Mouse (Mus musculus): Measurements from ENCODE around the gene Timm10b. TPM values are rescaled to one million over a fixed set of nuclear protein-coding genes. Genes with fewer than 3 reads are reported as not detected.

Gene Timm10b
- polyA plus RNA-seq, 1 experiment from 2014 or later: 182 TPM

DNA sequence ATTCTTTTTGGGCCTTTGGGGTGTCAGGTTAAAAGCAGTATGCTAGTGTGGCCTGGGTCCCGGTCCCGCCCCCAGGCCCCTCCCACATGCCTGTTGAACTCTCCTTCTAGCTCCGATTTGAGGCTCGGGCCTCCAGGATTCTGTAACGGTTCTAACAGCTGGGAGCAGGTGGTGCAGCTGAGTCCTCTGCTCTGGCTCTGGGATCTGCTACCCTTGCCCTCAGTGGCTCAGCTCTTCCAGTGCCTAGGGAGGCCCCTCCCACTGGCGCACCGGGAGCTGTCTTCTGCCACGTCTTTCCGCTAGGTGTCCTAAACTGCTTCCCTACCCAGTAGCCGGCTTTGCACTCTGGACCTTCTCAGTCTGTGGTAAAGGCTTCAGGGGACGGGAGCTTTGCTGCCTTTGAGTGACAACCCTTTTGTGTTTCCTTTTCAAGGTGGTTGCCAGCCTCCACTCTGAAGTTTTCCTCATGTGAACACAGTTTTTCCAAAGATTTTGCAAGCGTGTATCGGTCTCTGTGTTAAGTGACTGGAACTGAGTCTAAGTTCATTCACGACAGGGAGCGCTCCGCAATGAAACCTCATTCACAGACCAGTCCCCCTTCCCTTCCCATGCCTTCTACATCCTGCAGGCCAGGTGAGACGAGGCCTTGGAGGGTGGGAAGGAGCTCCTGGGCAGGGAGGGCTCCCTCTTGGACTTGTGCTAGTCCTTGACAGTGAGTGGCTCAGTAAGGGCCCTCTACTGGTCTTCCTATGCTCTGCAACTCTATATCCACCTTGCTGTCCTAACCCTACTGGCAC is 11.0 kb downstream of the Timm10b start, which contains the start of gene Dnhd1:
Gene Dnhd1, plus strand, starts transcription at position 189 of the 797 bp plus-strand sequence.
- H3K27me3 ChIP-seq: no peaks in the 10 kb centered on the region
- H3K36me3 ChIP-seq: peaks cover 9% of the 10 kb centered on the region
- H3K4me3 ChIP-seq: peak within 1 kb of the TSS; percentile 40
- peak within 1 kb of the TSS; percentile 68 for H3K4me2 ChIP-seq (replicated peaks)
- peak; percentile 93 for ATAC-seq (ENCODE audit: low FRiP score, low read depth)
- H3K4me1 ChIP-seq: peaks cover 6% of the 10 kb centered on the region
- peak within 1 kb of the TSS; percentile 39 for H3K9ac ChIP-seq
- WGBS: 2% methylated on average over 17 of the region's 17 CpGs
- H3K27ac ChIP-seq: peak within 1 kb of the TSS; percentile 40
- no peaks in the 10 kb centered on the region for H3K9me3 ChIP-seq

DNA sequence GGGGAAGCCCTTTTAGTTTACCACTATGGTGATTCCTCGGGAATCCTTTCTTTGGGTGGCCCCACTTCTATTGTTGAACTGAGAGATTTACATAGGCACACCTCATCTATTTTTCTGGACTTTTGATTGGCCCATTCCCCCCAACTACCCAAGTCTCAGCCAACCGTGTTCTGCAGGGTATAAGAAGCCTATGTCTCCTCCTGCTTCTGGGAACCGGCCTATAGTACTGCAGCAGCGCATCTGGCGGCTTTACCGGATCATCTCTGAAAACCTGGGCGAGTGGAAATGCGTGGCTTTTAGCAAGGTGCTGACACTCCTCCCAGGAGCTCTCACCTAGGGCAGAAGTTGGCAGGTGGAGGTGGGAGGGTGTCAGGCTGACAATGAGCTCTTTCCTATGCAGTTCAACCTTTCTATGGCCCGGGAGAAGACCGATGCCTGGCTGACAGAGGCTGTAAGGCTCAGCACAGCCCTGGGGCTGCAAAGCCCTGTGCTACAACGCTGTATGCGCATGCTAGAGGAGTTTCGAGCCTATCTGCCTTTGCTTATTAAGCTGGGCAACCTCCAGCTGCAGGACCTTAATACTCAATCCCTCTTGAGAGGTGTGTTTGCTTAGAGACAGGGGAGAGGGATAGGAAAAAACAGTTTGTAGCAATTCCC is 45.8 kb downstream of the Timm10b start:
- WGBS: 13% methylated on average over 13 of the region's 13 CpGs
- peak overlapping the region; percentile 13 for H3K4me3 ChIP-seq
- 0 out of 2 replicates have a peak overlapping the region, but pooled peaks have one; percentile 31 for H3K9ac ChIP-seq
- H3K36me3 ChIP-seq: no peaks in the 10 kb centered on the region; the same call in 1 of the 2 replicates
- no peaks in the 10 kb centered on the region for H3K4me1 ChIP-seq
- peak overlapping the region; percentile 44 for H3K4me2 ChIP-seq (replicated peaks)
- no peaks in the 10 kb centered on the region for H3K9me3 ChIP-seq
- peak overlapping the region; percentile 39 for H3K27ac ChIP-seq
- peaks cover 3% of the 10 kb centered on the region; the same call in 1 of the 2 replicates for H3K27me3 ChIP-seq
- ATAC-seq (ENCODE audit: low FRiP score, low read depth): peak; percentile 80; the same call in 1 of the 2 replicates

DNA sequence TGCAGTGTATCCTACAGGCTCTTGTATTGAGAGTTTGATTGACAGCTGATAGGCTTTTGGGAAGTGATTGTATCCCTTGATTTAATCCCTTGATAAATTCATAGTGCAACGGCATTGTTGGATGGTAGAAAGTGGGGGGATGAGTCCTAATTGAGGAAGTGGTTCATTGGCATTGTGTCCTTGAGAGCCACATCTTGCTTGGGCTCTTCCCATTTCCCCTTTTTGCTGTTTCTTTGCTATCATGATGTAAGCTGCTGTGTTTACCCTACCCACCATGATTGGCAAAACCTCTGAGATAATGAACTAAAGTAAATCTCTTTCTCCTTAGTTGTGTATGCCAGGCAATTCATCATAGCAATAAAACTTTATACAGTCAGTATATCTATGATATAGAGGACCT is 51.0 kb downstream of the Timm10b start:
- H3K36me3 ChIP-seq: no peaks in the 10 kb centered on the region
- ATAC-seq (ENCODE audit: low FRiP score, low read depth): no peak
- no peaks in the 10 kb centered on the region for H3K27me3 ChIP-seq
- no peaks in the 10 kb centered on the region for H3K4me1 ChIP-seq
- H3K9me3 ChIP-seq: no peaks in the 10 kb centered on the region
- H3K4me3 ChIP-seq: no peak overlapping the region
- H3K9ac ChIP-seq: no peak overlapping the region
- WGBS: 84% methylated on average over 1 of the region's 1 CpGs
- no peak overlapping the region for H3K4me2 ChIP-seq (replicated peaks)
- no peak overlapping the region for H3K27ac ChIP-seq

Other genes starting within 250 kb of the Timm10b start
- 47.0 and 49.2 TPM in 2 replicates for gene Fam160a2, start 240.0 kb upstream of the Timm10b start, polyA plus RNA-seq (2015; fragmentation: Nextera tagmentation; extraction: Ambion mirVana)
- gene Cnga4, start 235.5 kb upstream of the Timm10b start, polyA plus RNA-seq (2015; fragmentation: Nextera tagmentation; extraction: Ambion mirVana): not detected in 2 replicates
- 0.09 TPM in 1 of 2 replicates, not detected in the other for gene Cckbr, start 214.3 kb upstream of the Timm10b start, polyA plus RNA-seq (2015; fragmentation: Nextera tagmentation; extraction: Ambion mirVana)
- gene Cavin3, start 157.8 kb upstream of the Timm10b start, polyA plus RNA-seq (2015; fragmentation: Nextera tagmentation; extraction: Ambion mirVana): 51.2 and 52.2 TPM in 2 replicates
- gene Smpd1, start 85.7 kb upstream of the Timm10b start, polyA plus RNA-seq (2015; fragmentation: Nextera tagmentation; extraction: Ambion mirVana): 40.1 and 40.8 TPM in 2 replicates
- 51.1 and 58.3 TPM in 2 replicates for gene Apbb1, start 58.4 kb upstream of the Timm10b start, polyA plus RNA-seq (2015; fragmentation: Nextera tagmentation; extraction: Ambion mirVana)
- 0.37 and 1.00 TPM in 2 replicates for gene Hpx, start 39.9 kb upstream of the Timm10b start, polyA plus RNA-seq (2015; fragmentation: Nextera tagmentation; extraction: Ambion mirVana)
- gene Trim3, start 6.5 kb upstream of the Timm10b start, polyA plus RNA-seq (2015; fragmentation: Nextera tagmentation; extraction: Ambion mirVana): 36.9 and 38.0 TPM in 2 replicates
- gene Arfip2, start 360 bp downstream of the Timm10b start, polyA plus RNA-seq (2015; fragmentation: Nextera tagmentation; extraction: Ambion mirVana): 82.4 and 97.0 TPM in 2 replicates
- 23.7 and 28.5 TPM in 2 replicates for gene Gm45799, start 496 bp downstream of the Timm10b start, polyA plus RNA-seq (2015; fragmentation: Nextera tagmentation; extraction: Ambion mirVana)
- 1.7 and 1.9 TPM in 2 replicates for gene Dnhd1, start 10.8 kb downstream of the Timm10b start, polyA plus RNA-seq (2015; fragmentation: Nextera tagmentation; extraction: Ambion mirVana)
- gene Ilk, start 96.5 kb downstream of the Timm10b start, polyA plus RNA-seq (2015; fragmentation: Nextera tagmentation; extraction: Ambion mirVana): 312 and 317 TPM in 2 replicates
- 44.0 and 44.3 TPM in 2 replicates for gene Rrp8, start 97.3 kb downstream of the Timm10b start, polyA plus RNA-seq (2015; fragmentation: Nextera tagmentation; extraction: Ambion mirVana)
- gene Taf10, start 104.3 kb downstream of the Timm10b start, polyA plus RNA-seq (2015; fragmentation: Nextera tagmentation; extraction: Ambion mirVana): 118 and 133 TPM in 2 replicates
- 42.5 and 50.8 TPM in 2 replicates for gene Tpp1, start 112.2 kb downstream of the Timm10b start, polyA plus RNA-seq (2015; fragmentation: Nextera tagmentation; extraction: Ambion mirVana)
- gene Dchs1, start 147.6 kb downstream of the Timm10b start, polyA plus RNA-seq (2015; fragmentation: Nextera tagmentation; extraction: Ambion mirVana): 20.5 and 22.2 TPM in 2 replicates
- gene Mrpl17, start 171.0 kb downstream of the Timm10b start, polyA plus RNA-seq (2015; fragmentation: Nextera tagmentation; extraction: Ambion mirVana): 341 and 356 TPM in 2 replicates

Measured in limb, embryonic 13.5 days (tissue).